Mouse (Mus musculus) C2C12 (cell line): ENCODE data around the gene Gm20388.
A peak's percentile ranks its signal among the peaks of the same experiment; 100 is the strongest.

ENCODE experiments used
- CTCF ChIP-seq: IDR thresholded peaks from one replicate; pipeline ENCODE4 v1.5.1; 2011; ENCODE audit not compliant: control insufficient read depth, insufficient read depth, insufficient read length
- FOSL1 ChIP-seq: IDR thresholded peaks from one replicate; pipeline ENCODE4 v1.8.0; 2011; ENCODE audit warnings: mild to moderate bottlenecking, low read length; ENCODE audit not compliant: poor library complexity, insufficient read depth, severe bottlenecking
- MAX ChIP-seq: IDR thresholded peaks from one replicate; pipeline ENCODE4 v1.6.1; 2011; ENCODE audit warnings: mild to moderate bottlenecking, control low read depth
- MYOD1 ChIP-seq: IDR thresholded peaks from one replicate; pipeline ENCODE4 v1.6.1; 2011; ENCODE audit warnings: low read depth; ENCODE audit not compliant: control insufficient read depth, insufficient read length
- MYOG ChIP-seq: IDR thresholded peaks from one replicate; pipeline ENCODE4 v1.6.1; 2011; ENCODE audit not compliant: control insufficient read depth, insufficient read length; ENCODE audit errors: extremely low read depth
- USF1 ChIP-seq: IDR thresholded peaks from one replicate; pipeline ENCODE4 v1.6.1; 2011; ENCODE audit warnings: low read depth, mild to moderate bottlenecking, control low read depth, moderate library complexity

DNA sequence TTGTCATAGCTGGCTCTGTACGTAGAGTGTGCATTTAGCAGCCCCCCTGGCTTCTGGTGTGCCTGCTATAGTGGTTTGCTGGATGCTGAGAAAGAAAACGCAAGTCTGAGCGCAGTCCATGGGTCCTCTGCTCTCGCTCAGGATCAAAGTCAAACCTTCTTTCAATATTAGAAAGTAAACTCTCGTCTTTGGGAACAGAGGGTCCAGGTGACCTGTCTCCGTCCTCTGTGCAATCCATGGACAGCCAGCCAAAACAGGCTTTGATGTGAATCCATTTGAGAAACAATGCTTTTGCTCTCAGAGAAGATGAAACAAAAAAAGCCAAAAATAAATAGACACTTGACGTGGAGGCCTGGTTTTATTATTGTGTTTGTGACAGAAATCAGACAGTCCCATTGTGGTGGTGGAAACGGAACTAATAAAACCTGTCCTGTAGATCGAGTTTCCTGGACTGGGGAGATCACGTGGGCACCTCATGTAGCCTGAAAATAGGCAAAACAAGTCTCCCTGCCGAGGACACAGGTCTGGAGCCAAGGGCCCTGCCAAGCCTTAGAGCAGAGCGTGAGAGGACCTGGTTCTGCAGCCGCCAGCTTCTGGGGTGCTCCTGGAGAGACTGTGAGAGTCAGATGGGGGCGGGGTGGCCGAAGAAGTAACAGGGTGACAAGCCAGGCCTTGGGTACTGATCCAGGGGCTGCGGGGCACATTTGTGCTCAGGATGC lies 3902.7 kb downstream of the Gm20388 start:
- TF ChIP-seq CTCF (no peak), USF1 (peak; percentile 8), MAX (no peak), MYOD1 (no peak), MYOG (no peak), FOSL1 (no peak)
